Mouse (Mus musculus): ENCODE measurements at regions not wholly inside any gene's neighbourhood (a gene's known extent, or its start where the extent isn't known, plus 50 kb on each side); places are given as distances from the start of the nearest gene placed in this dataset.

DNA sequence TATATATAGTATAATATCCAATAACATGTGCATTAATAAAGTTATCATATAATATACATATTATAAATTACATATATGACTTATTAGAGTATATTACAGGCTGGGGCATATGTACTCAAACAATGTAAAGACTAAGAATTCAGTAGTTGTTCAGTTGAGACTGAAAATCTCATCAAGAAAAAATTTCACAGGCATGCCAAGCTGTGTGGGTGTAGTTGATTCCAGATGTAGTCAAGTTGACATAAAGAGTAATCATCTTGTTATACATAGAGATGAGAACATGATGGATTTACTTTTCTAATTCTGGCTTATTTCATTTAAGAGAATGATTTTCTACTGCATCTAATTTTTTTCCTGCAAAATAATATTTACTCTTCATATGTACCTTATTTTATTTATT, 77.7 kb upstream of the Ptger4 start:
- no peak for TF ChIP-seq POLR2AphosphoS5 (IDR thresholded peaks at IDR 0.05; ENCODE audit: borderline replicate concordance, low read depth, low read length)
- TF ChIP-seq MAZ (IDR thresholded peaks at IDR 0.05; ENCODE audit: low read depth, low read length): no peak
- TF ChIP-seq UBTF (IDR thresholded peaks at IDR 0.05; ENCODE audit: borderline replicate concordance, insufficient read depth, low read depth, low read length): no peak
- no peak for TF ChIP-seq USF2 (IDR thresholded peaks at IDR 0.05; ENCODE audit: borderline replicate concordance in 1 of 2, insufficient read depth in 1 of 2, low read depth in 1 of 2, low read length in 2 of 2)
- no peak for TF ChIP-seq ZKSCAN1 (IDR thresholded peaks at IDR 0.05; ENCODE audit: low read depth, low read length)
- no peak for TF ChIP-seq RAD21 (IDR thresholded peaks at IDR 0.05; ENCODE audit: low read depth, low read length)
- TF ChIP-seq CHD1 (IDR thresholded peaks at IDR 0.05; ENCODE audit: low read depth, low read length): no peak
- no peak for TF ChIP-seq GATA1 (IDR thresholded peaks at IDR 0.05; ENCODE audit: low read depth, low read length)
- no peak for TF ChIP-seq NRF1 (IDR thresholded peaks at IDR 0.05; ENCODE audit: insufficient read depth, low read depth, low read length, poor library complexity, severe bottlenecking)
- no peak for TF ChIP-seq CTCF (IDR thresholded peaks at IDR 0.05 in 2 of 3, conservative IDR thresholded peaks at IDR 0.05 in 1 of 3; ENCODE audit: control insufficient read depth in 1 of 3, insufficient read depth in 1 of 3, low read depth in 2 of 3, low read length in 3 of 3, poor library complexity in 1 of 3, severe bottlenecking in 1 of 3)
- no peak for TF ChIP-seq HCFC1 (IDR thresholded peaks at IDR 0.05; ENCODE audit: low read depth, low read length)
- TF ChIP-seq MAFK (IDR thresholded peaks at IDR 0.05; ENCODE audit: borderline replicate concordance, low read depth, low read length): no peak
- no peak for TF ChIP-seq MYC (IDR thresholded peaks at IDR 0.05; ENCODE audit: low read depth, low read length)
- TF ChIP-seq SIN3A (IDR thresholded peaks at IDR 0.05; ENCODE audit: low read length): no peak
- no peak overlapping the region for H3K27ac ChIP-seq (ENCODE audit: control insufficient read depth, low read depth, low read length)

GRCm38 (mm10) chr15:5312231-5312630, 68.2 kb upstream of the Ptger4 start:
- no peak for DNase-seq (ENCODE audit: low read depth, low spot score)
- Histone ChIP-seq H3K27me3 (ENCODE audit: control insufficient read depth in 1 of 2, insufficient read depth in 2 of 2, low read length in 2 of 2) (peaks cover 0 to 5% of the 10 kb centered on the region in 2 experiments; a peak in 2 of 4 replicates), H3K27ac (ENCODE audit: control insufficient read depth, low read depth, low read length) (no peak overlapping the region), H3K79me2 (ENCODE audit: control insufficient read depth, insufficient read depth, low read length, poor library complexity) (no peaks in the 10 kb centered on the region), H3K9ac (ENCODE audit: control insufficient read depth, low read depth, low read length, poor library complexity, severe bottlenecking) (no peak overlapping the region), H3K4me1 (ENCODE audit: control insufficient read depth in 1 of 2, insufficient read depth in 2 of 2, low read length in 2 of 2) (no peaks in the 10 kb centered on the region), H3K36me3 (ENCODE audit: control insufficient read depth in 1 of 2, insufficient read depth in 2 of 2, low read length in 2 of 2) (no peaks in the 10 kb centered on the region), H3K9me3 (replicated peaks; ENCODE audit: insufficient read depth, low read length) (no peaks in the 10 kb centered on the region), H3K4me3 (ENCODE audit: control insufficient read depth in 1 of 2, insufficient read depth in 1 of 2, low read depth in 2 of 2, low read length in 2 of 2) (no peak overlapping the region)
- TF ChIP-seq ZNF384 (IDR thresholded peaks at IDR 0.05; ENCODE audit: low read depth, low read length) (no peak), EP300 (IDR thresholded peaks at IDR 0.05; ENCODE audit: low read depth in 1 of 2, low read length in 2 of 2) (no peak), POLR2AphosphoS2 (IDR thresholded peaks at IDR 0.05; ENCODE audit: low read length) (no peak), E2F4 (IDR thresholded peaks at IDR 0.05; ENCODE audit: borderline replicate concordance, low read depth, low read length) (no peak), MAX (IDR thresholded peaks at IDR 0.05; ENCODE audit: low read length) (no peak), POLR2AphosphoS5 (IDR thresholded peaks at IDR 0.05; ENCODE audit: borderline replicate concordance, low read depth, low read length) (no peak), MAFK (IDR thresholded peaks at IDR 0.05; ENCODE audit: borderline replicate concordance, low read depth, low read length) (no peak), MYB (IDR thresholded peaks at IDR 0.05; ENCODE audit: low read depth, low read length) (no peak), TAL1 (IDR thresholded peaks at IDR 0.05; ENCODE audit: low read length) (no peak), BHLHE40 (IDR thresholded peaks at IDR 0.05; ENCODE audit: borderline replicate concordance, low read depth, low read length) (no peak), JUND (IDR thresholded peaks at IDR 0.05; ENCODE audit: low read depth, low read length) (no peak), ZKSCAN1 (IDR thresholded peaks at IDR 0.05; ENCODE audit: low read depth, low read length) (no peak), ZMIZ1 (IDR thresholded peaks at IDR 0.05; ENCODE audit: low read depth, low read length) (no peak), MEF2A (IDR thresholded peaks at IDR 0.05; ENCODE audit: extremely low read depth, insufficient replicate concordance, low read depth, low read length, poor library complexity, severe bottlenecking) (no peak), HCFC1 (IDR thresholded peaks at IDR 0.05; ENCODE audit: low read depth, low read length) (no peak), SMC3 (IDR thresholded peaks at IDR 0.05; ENCODE audit: low read depth, low read length) (no peak)

More for the DNA sequence above, 77.7 kb upstream of the Ptger4 start:
- no peak for DNase-seq (ENCODE audit: low read depth, low spot score)
- Histone ChIP-seq H3K36me3 (ENCODE audit: control insufficient read depth in 1 of 2, insufficient read depth in 2 of 2, low read length in 2 of 2) (no peaks in the 10 kb centered on the region), H3K9ac (ENCODE audit: control insufficient read depth, low read depth, low read length, poor library complexity, severe bottlenecking) (no peak overlapping the region), H3K9me3 (replicated peaks; ENCODE audit: insufficient read depth, low read length) (no peaks in the 10 kb centered on the region), H3K4me3 (ENCODE audit: control insufficient read depth in 1 of 2, insufficient read depth in 1 of 2, low read depth in 2 of 2, low read length in 2 of 2) (no peak overlapping the region), H3K4me1 (ENCODE audit: control insufficient read depth in 1 of 2, insufficient read depth in 2 of 2, low read length in 2 of 2) (no peaks in the 10 kb centered on the region), H3K27me3 (ENCODE audit: control insufficient read depth in 1 of 2, insufficient read depth in 2 of 2, low read length in 2 of 2) (no peaks in the 10 kb centered on the region; a peak in 1 of 4 replicates), H3K79me2 (ENCODE audit: control insufficient read depth, insufficient read depth, low read length, poor library complexity) (no peaks in the 10 kb centered on the region)

All from MEL (cell line).